Mouse (Mus musculus) limb, embryonic 11.5 days (tissue): ENCODE results near the gene Tmem69. TPM values are rescaled to one million over a fixed set of nuclear protein-coding genes. Genes with fewer than 3 reads are reported as not detected.

Experiments
- polyA plus RNA-seq: library from polyadenylated mRNA; unstranded; fragments of >200 nt; fragmentation: Nextera tagmentation; extraction: Ambion mirVana; gene quantifications from 2 replicates; pipeline ENCODE4 v1.2.1, GENCODE M21; 2014

The Tmem69 gene
- polyA plus RNA-seq, 1 experiment from 2014 or later = 26.6 TPM

Other genes with a start within 250 kb of the Tmem69 start
- 28.3 and 38.9 TPM in 2 replicates for gene Mast2, start 91.8 kb downstream of the Tmem69 start, polyA plus RNA-seq
- gene Ipp, start 48.4 kb downstream of the Tmem69 start, polyA plus RNA-seq = 5.7 and 6.2 TPM in 2 replicates
- 50.0 and 50.3 TPM in 2 replicates for gene Gpbp1l1, start 1.7 kb upstream of the Tmem69 start, polyA plus RNA-seq
- gene Ccdc17, start 40.7 kb upstream of the Tmem69 start, polyA plus RNA-seq = 1.3 and 1.6 TPM in 2 replicates
- 402 and 418 TPM in 2 replicates for gene Nasp, start 72.0 kb upstream of the Tmem69 start, polyA plus RNA-seq
- 677 and 736 TPM in 2 replicates for gene Akr1a1, start 95.7 kb upstream of the Tmem69 start, polyA plus RNA-seq
- gene Prdx1, start 129.6 kb upstream of the Tmem69 start, polyA plus RNA-seq = 1,258 and 1,286 TPM in 2 replicates
- 24.0 and 27.7 TPM in 2 replicates for gene Mmachc, start 152.5 kb upstream of the Tmem69 start, polyA plus RNA-seq
- gene Ccdc163, start 152.6 kb upstream of the Tmem69 start, polyA plus RNA-seq = 34.4 and 36.4 TPM in 2 replicates
- gene Tesk2, start 165.0 kb upstream of the Tmem69 start, polyA plus RNA-seq = 12.3 and 12.5 TPM in 2 replicates